Mouse (Mus musculus) olfactory bulb, adult 2 months (tissue): Measurements from ENCODE around the gene Mdh2. TPM values are rescaled to one million over a fixed set of nuclear protein-coding genes. Genes with fewer than 3 reads are reported as not detected.
A peak's percentile ranks its signal among the peaks of the same experiment; 100 is the strongest.

Experiments used
- H3K27ac ChIP-seq: fragments of 200-500 bp; 2 replicates; pipeline ENCODE4 v1.5.1; 2012; ENCODE audit warnings: low read depth, low read length; ENCODE audit not compliant: insufficient read depth
- H3K4me1 ChIP-seq: fragments of 200-500 bp; 2 replicates; pipeline ENCODE4 v1.6.1; 2012; ENCODE audit warnings: low read length; ENCODE audit not compliant: control insufficient read depth, insufficient read depth
- H3K4me3 ChIP-seq: fragments of 200-500 bp; 2 replicates; pipeline ENCODE4 v1.5.1; 2012; ENCODE audit warnings: mild to moderate bottlenecking, low read depth, low read length, moderate library complexity; ENCODE audit not compliant: insufficient read depth
- CTCF ChIP-seq: fragments of 200-500 bp; IDR thresholded peaks from 2 replicates; pipeline ENCODE4 v1.5.1; 2012; ENCODE audit warnings: low read depth, mild to moderate bottlenecking, low read length, moderate library complexity; ENCODE audit not compliant: insufficient read depth
- POLR2A ChIP-seq: fragments of 200-500 bp; IDR thresholded peaks from 2 replicates; pipeline ENCODE4 v1.6.1; 2012; ENCODE audit warnings: mild to moderate bottlenecking, low read depth, low read length, moderate library complexity; ENCODE audit not compliant: insufficient read depth
- WGBS: fragments of 180-500 bp; shearing (Covaris S2); methylation state at CpG from one replicate; pipeline ENCODE4 v1.1.7; 2018; 5-methylcytosine and 5-hydroxymethylcytosine counted together
- polyA plus RNA-seq: library from polyadenylated mRNA; stranded (reverse); fragments of >200 nt; gene quantifications from 2 replicates; pipeline ENCODE4 v1.2.4, GENCODE M21; 2012; ENCODE audit warnings: low replicate concordance; ENCODE audit not compliant: missing spikeins, insufficient read depth, insufficient read length

Gene Mdh2
- polyA plus RNA-seq, 1 experiment: 359 TPM

GRCm38 (mm10) chr5:135812991-135813390 is 34.7 kb downstream of the Mdh2 start:
- TF ChIP-seq POLR2A: no peak
- TF ChIP-seq CTCF: no peak
- Histone ChIP-seq H3K4me1 (peaks cover 54% of the 10 kb centered on the region), H3K4me3 (no peak overlapping the region), H3K27ac (peak overlapping the region; percentile 6; the same call in 1 of the 2 replicates)
- 29% methylated on average over 5 of the region's 5 CpGs for WGBS

GRCm38 (mm10) chr5:135818491-135818890 is 40.2 kb downstream of the Mdh2 start:
- TF ChIP-seq CTCF (no peak), POLR2A (no peak)
- H3K27ac ChIP-seq: no peak overlapping the region; the same call in 1 of the 2 replicates
- H3K4me1 ChIP-seq: peaks cover 56% of the 10 kb centered on the region
- H3K4me3 ChIP-seq: no peak overlapping the region
- 50% methylated on average over 7 of the region's 7 CpGs for WGBS

- 14% methylated on average over 7 of the region's 7 CpGs for WGBS
- TF ChIP-seq CTCF: no peak
- no peak for TF ChIP-seq POLR2A
- H3K4me3 ChIP-seq: no peak overlapping the region
- peak overlapping the region; percentile 88 for H3K27ac ChIP-seq
- H3K4me1 ChIP-seq: peaks cover 56% of the 10 kb centered on the region
Observed at GRCm38 (mm10) chr5:135822316-135822944, 44.1 kb downstream of the Mdh2 start.

- WGBS: 43% methylated on average over 3 of the region's 3 CpGs
Observed at GRCm38 (mm10) chr5:135824517-135824916, 46.2 kb downstream of the Mdh2 start.

GRCm38 (mm10) chr5:135826225-135826624 is 47.9 kb downstream of the Mdh2 start:
- WGBS: 27% methylated on average over 6 of the region's 6 CpGs
- Histone ChIP-seq H3K27ac (peak overlapping the region; percentile 61), H3K4me1 (peaks cover 35% of the 10 kb centered on the region), H3K4me3 (no peak overlapping the region)
- no peak for TF ChIP-seq POLR2A
- no peak for TF ChIP-seq CTCF

More at GRCm38 (mm10) chr5:135824517-135824916, 46.2 kb downstream of the Mdh2 start:
- Histone ChIP-seq H3K4me3 (no peak overlapping the region), H3K4me1 (peaks cover 40% of the 10 kb centered on the region), H3K27ac (no peak overlapping the region)
- TF ChIP-seq POLR2A (no peak), CTCF (no peak)

- Histone ChIP-seq H3K4me1 (peaks cover 29% of the 10 kb centered on the region), H3K4me3 (no peak overlapping the region), H3K27ac (peak overlapping the region; percentile 59; the same call in 1 of the 2 replicates)
- 77% methylated on average over 8 of the region's 8 CpGs for WGBS
- TF ChIP-seq POLR2A (no peak), CTCF (no peak)
Observed at GRCm38 (mm10) chr5:135829381-135829780, 51.1 kb downstream of the Mdh2 start.

GRCm38 (mm10) chr5:135832729-135833128 is 54.4 kb downstream of the Mdh2 start:
- H3K4me3 ChIP-seq: no peak overlapping the region
- 20% methylated on average over 4 of the region's 4 CpGs for WGBS
- TF ChIP-seq POLR2A: no peak
- no peak for TF ChIP-seq CTCF
- H3K4me1 ChIP-seq: peaks cover 35% of the 10 kb centered on the region
- peak overlapping the region; percentile 98 for H3K27ac ChIP-seq

GRCm38 (mm10) chr5:135834769-135835491 is 56.6 kb downstream of the Mdh2 start:
- Histone ChIP-seq H3K4me1 (peaks cover 32% of the 10 kb centered on the region), H3K4me3 (peak overlapping the region; percentile 44), H3K27ac (peak overlapping the region; percentile 85)
- no peak for TF ChIP-seq CTCF
- no peak for TF ChIP-seq POLR2A
- 2% methylated on average over 47 of the region's 47 CpGs for WGBS

GRCm38 (mm10) chr5:135835492-135835858 is 57.2 kb downstream of the Mdh2 start:
- Histone ChIP-seq H3K27ac (no peak overlapping the region), H3K4me1 (peaks cover 34% of the 10 kb centered on the region), H3K4me3 (peak overlapping the region; percentile 44)
- whole genome bisulfite sequencing: 15% methylated on average over 12 of the region's 12 CpGs
- TF ChIP-seq POLR2A (no peak), CTCF (no peak)

- Histone ChIP-seq H3K4me3 (no peak overlapping the region), H3K27ac (no peak overlapping the region), H3K4me1 (peaks cover 32% of the 10 kb centered on the region)
- WGBS: 47% methylated on average over 12 of the region's 12 CpGs
- TF ChIP-seq POLR2A: no peak
- TF ChIP-seq CTCF: no peak
Observed at GRCm38 (mm10) chr5:135835981-135836380, 57.7 kb downstream of the Mdh2 start.

Other genes starting within 250 kb of the Mdh2 start
- 69.9 TPM in 1 of 2 replicates, not detected in the other for gene Hip1, start 233.4 kb upstream of the Mdh2 start, polyA plus RNA-seq
- not detected in 2 replicates for gene Ccl26, start 214.9 kb upstream of the Mdh2 start, polyA plus RNA-seq
- gene Ccl24, start 205.4 kb upstream of the Mdh2 start, polyA plus RNA-seq: not detected in 2 replicates
- gene Rhbdd2, start 145.9 kb upstream of the Mdh2 start, polyA plus RNA-seq: not detected in 2 replicates
- gene Por, start 108.4 kb upstream of the Mdh2 start, polyA plus RNA-seq: not detected in 2 replicates
- not detected in 2 replicates for gene Tmem120a, start 34.0 kb upstream of the Mdh2 start, polyA plus RNA-seq
- not detected in 2 replicates for gene Styxl1, start 95 bp upstream of the Mdh2 start, polyA plus RNA-seq
- not detected in 2 replicates for gene Srrm3, start 28.4 kb downstream of the Mdh2 start, polyA plus RNA-seq
- gene Hspb1, start 109.4 kb downstream of the Mdh2 start, polyA plus RNA-seq: not detected in 2 replicates
- gene Ywhag, start 156.1 kb downstream of the Mdh2 start, polyA plus RNA-seq: 235 and 282 TPM in 2 replicates
- not detected in 2 replicates for gene Ssc4d, start 196.1 kb downstream of the Mdh2 start, polyA plus RNA-seq
- not detected in 2 replicates for gene Zp3, start 201.6 kb downstream of the Mdh2 start, polyA plus RNA-seq
- not detected in 2 replicates for gene Dtx2, start 216.3 kb downstream of the Mdh2 start, polyA plus RNA-seq